Mouse (Mus musculus) layer of hippocampus, adult 9-10 months (tissue): ENCODE measurements around the gene Gm20888.
"Not testable (repeated sequence)": the region's sequence is repeated elsewhere in the genome, so short reads cannot be mapped to it uniquely, and the experiment has no call there.

Experiments used
- DNase-seq: peaks from one replicate; pipeline ENCODE4 v3.0.0; 2022; ENCODE audit warnings: low spot score

Gm20888 gene

GRCm38 (mm10) chrY:70441582-70441981 is at the start of gene Gm20888:
Gm20888 (plus strand) TSS chrY:70441882.
- DNase-seq, result not testable (repeated sequence)
